Mouse (Mus musculus) G1E (cell line): ENCODE measurements around the gene Tnfrsf13c.

ENCODE experiments used
- CTCF ChIP-seq: IDR thresholded peaks from 2 replicates; pipeline ENCODE4 v1.5.1; 2012; ENCODE audit warnings: low read depth, low read length, inconsistent platforms, mixed read lengths
- GATA1 ChIP-seq: IDR thresholded peaks from 2 replicates; pipeline ENCODE4 v1.6.1; 2012; ENCODE audit warnings: borderline replicate concordance, low read length, inconsistent platforms, mixed read lengths
- POLR2AphosphoS5 ChIP-seq: IDR thresholded peaks from 2 replicates; pipeline ENCODE4 v1.6.1; 2012; ENCODE audit warnings: low read depth, low read length, inconsistent platforms; ENCODE audit not compliant: insufficient replicate concordance
- TAL1 ChIP-seq: conservative IDR thresholded peaks from 2 replicates; pipeline ENCODE4 v1.6.1; 2012; ENCODE audit warnings: low read depth, low read length, inconsistent platforms, mixed read lengths

- TF ChIP-seq CTCF (no peak), GATA1 (no peak), POLR2AphosphoS5 (no peak), TAL1 (no peak)
Observed at GRCm38 (mm10) chr15:82202086-82202485, 22.1 kb downstream of the Tnfrsf13c start.
